Mouse (Mus musculus): ENCODE results near the gene Tmem63b. TPM values are rescaled to one million over a fixed set of nuclear protein-coding genes. Genes with fewer than 3 reads are reported as not detected.

The Tmem63b gene
- total and polyA plus RNA-seq, 3 experiments = 12.3 to 37.9 TPM; not detected in 1

GRCm38 (mm10) chr17:45733038-45733734 lies 46.5 kb upstream of the Tmem63b start:
- Histone ChIP-seq H3K9me3 (replicated peaks; ENCODE audit: insufficient read depth, low read length) (no peaks in the 10 kb centered on the region), H3K27ac (ENCODE audit: control insufficient read depth, low read depth, low read length) (no peak overlapping the region; the same call in 1 of the 2 replicates), H3K4me3 (ENCODE audit: control insufficient read depth in 1 of 2, insufficient read depth in 1 of 2, low read depth in 2 of 2, low read length in 2 of 2) (peak overlapping the region; percentile 60 to 82), H3K36me3 (ENCODE audit: control insufficient read depth in 1 of 2, insufficient read depth in 2 of 2, low read length in 2 of 2) (0 out of 4 replicates have a peak, but pooled peaks cover 0 to 2% of the 10 kb centered on the region in 2 experiments), H3K4me1 (ENCODE audit: control insufficient read depth in 1 of 2, insufficient read depth in 2 of 2, low read length in 2 of 2) (peaks cover 2 to 22% of the 10 kb centered on the region in 2 experiments), H3K79me2 (ENCODE audit: control insufficient read depth, insufficient read depth, low read length, poor library complexity) (peaks cover 2% of the 10 kb centered on the region; the same call in 1 of the 2 replicates), H3K27me3 (ENCODE audit: control insufficient read depth in 1 of 2, insufficient read depth in 2 of 2, low read length in 2 of 2) (no peaks in the 10 kb centered on the region), H3K9ac (ENCODE audit: control insufficient read depth, low read depth, low read length, poor library complexity, severe bottlenecking) (peak overlapping the region; percentile 77)
- peak; percentile 41 for DNase-seq (ENCODE audit: low read depth, low spot score)
- TF ChIP-seq EP300 (IDR thresholded peaks at IDR 0.05; ENCODE audit: low read depth in 1 of 2, low read length in 2 of 2) (no peak), USF1 (IDR thresholded peaks at IDR 0.05; ENCODE audit: low read depth, low read length) (peak; percentile 63), TAL1 (IDR thresholded peaks at IDR 0.05; ENCODE audit: low read length) (no peak), POLR2AphosphoS2 (IDR thresholded peaks at IDR 0.05; ENCODE audit: low read length) (no peak)

DNA sequence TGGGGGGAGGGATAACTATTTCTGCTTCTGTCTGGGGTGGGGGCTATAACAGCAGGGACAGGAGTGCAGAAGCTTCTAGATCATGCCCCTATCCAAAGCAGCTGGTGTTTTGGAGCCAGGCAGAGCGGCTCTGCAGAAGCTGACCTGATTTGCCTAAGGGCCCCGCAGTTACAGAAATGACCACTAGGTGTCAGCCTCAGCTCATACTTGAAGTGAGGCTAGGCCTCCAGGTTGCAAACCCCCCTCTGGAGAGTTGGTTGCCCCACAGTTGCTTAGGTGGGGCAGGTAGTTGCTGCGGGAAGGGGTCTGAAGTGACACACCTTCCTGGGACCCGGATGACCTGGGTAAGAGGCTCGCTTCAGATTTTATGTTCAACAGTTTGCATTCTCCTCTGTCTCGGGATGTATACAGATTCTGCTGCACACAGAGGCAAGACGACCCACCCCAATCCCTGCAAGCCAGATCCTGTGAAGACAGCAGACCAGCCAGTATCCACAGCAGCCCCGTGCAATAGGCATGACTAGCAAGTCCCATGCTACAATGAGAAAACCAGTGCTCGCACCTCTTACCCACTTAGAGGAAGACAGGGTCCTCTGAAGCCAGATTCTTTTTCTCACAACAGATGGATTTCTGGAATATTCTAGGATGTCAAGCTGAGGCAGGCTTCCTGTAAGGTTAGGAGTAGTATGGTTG lies 44.6 kb upstream of the Tmem63b start:
- H3K4me3 ChIP-seq (ENCODE audit: control insufficient read depth in 1 of 2, insufficient read depth in 1 of 2, low read depth in 2 of 2, low read length in 2 of 2) = no peak overlapping the region
- no peaks in the 10 kb centered on the region for H3K36me3 ChIP-seq (ENCODE audit: control insufficient read depth in 1 of 2, insufficient read depth in 2 of 2, low read length in 2 of 2)
- H3K4me1 ChIP-seq (ENCODE audit: control insufficient read depth in 1 of 2, insufficient read depth in 2 of 2, low read length in 2 of 2) = peaks cover 9 to 25% of the 10 kb centered on the region in 2 experiments
- no peaks in the 10 kb centered on the region; the same call in 1 of the 2 replicates for H3K79me2 ChIP-seq (ENCODE audit: control insufficient read depth, insufficient read depth, low read length, poor library complexity)
- DNase-seq (ENCODE audit: low read depth, low spot score) = peak; percentile 91
- H3K9ac ChIP-seq (ENCODE audit: control insufficient read depth, low read depth, low read length, poor library complexity, severe bottlenecking) = no peak overlapping the region
- H3K27me3 ChIP-seq (ENCODE audit: control insufficient read depth in 1 of 2, insufficient read depth in 2 of 2, low read length in 2 of 2) = no peaks in the 10 kb centered on the region
- no peaks in the 10 kb centered on the region for H3K9me3 ChIP-seq (replicated peaks; ENCODE audit: insufficient read depth, low read length)
- no peak overlapping the region for H3K27ac ChIP-seq (ENCODE audit: control insufficient read depth, low read depth, low read length)
- TF ChIP-seq KAT2A (conservative IDR thresholded peaks at IDR 0.05; ENCODE audit: low read depth, low read length) = no peak
- 0 out of 4 replicates have a peak, but pooled peaks of 1 of the 2 experiments have one; percentile 12 for TF ChIP-seq EP300 (IDR thresholded peaks at IDR 0.05; ENCODE audit: low read depth in 1 of 2, low read length in 2 of 2)
- no peak for TF ChIP-seq POLR2A (IDR thresholded peaks at IDR 0.05; ENCODE audit: control insufficient read depth in 1 of 2, insufficient read depth in 1 of 2, low read depth in 1 of 2, low read length in 2 of 2, poor library complexity in 1 of 2)
- no peak for TF ChIP-seq TAL1 (IDR thresholded peaks at IDR 0.05; ENCODE audit: low read length)
- TF ChIP-seq ELF1 (IDR thresholded peaks at IDR 0.05; ENCODE audit: low read depth, low read length) = no peak
- no peak for TF ChIP-seq MEF2A (IDR thresholded peaks at IDR 0.05; ENCODE audit: extremely low read depth, insufficient replicate concordance, low read depth, low read length, poor library complexity, severe bottlenecking)
- peak; percentile 99 for TF ChIP-seq RAD21 (IDR thresholded peaks at IDR 0.05; ENCODE audit: low read depth, low read length)
- TF ChIP-seq SMC3 (IDR thresholded peaks at IDR 0.05; ENCODE audit: low read depth, low read length) = peak; percentile 89
- TF ChIP-seq NELFE (IDR thresholded peaks at IDR 0.05; ENCODE audit: low read depth, low read length) = no peak
- TF ChIP-seq ZKSCAN1 (IDR thresholded peaks at IDR 0.05; ENCODE audit: low read depth, low read length) = no peak
- peak; percentile 77 for TF ChIP-seq MAZ (IDR thresholded peaks at IDR 0.05; ENCODE audit: low read depth, low read length)
- no peak for TF ChIP-seq BHLHE40 (IDR thresholded peaks at IDR 0.05; ENCODE audit: borderline replicate concordance, low read depth, low read length)
- 0 out of 2 replicates have a peak, but pooled peaks have one; percentile 29 for TF ChIP-seq MXI1 (IDR thresholded peaks at IDR 0.05; ENCODE audit: low read depth, low read length)
- peak; percentile 94 for TF ChIP-seq ZC3H11A (IDR thresholded peaks at IDR 0.05; ENCODE audit: low read depth, low read length)
- no peak for TF ChIP-seq ZNF384 (IDR thresholded peaks at IDR 0.05; ENCODE audit: low read depth, low read length)
- 0 out of 2 replicates have a peak, but pooled peaks have one; percentile 23 for TF ChIP-seq MYC (IDR thresholded peaks at IDR 0.05; ENCODE audit: low read depth, low read length)
- TF ChIP-seq MAFK (IDR thresholded peaks at IDR 0.05; ENCODE audit: borderline replicate concordance, low read depth, low read length) = no peak
- no peak for TF ChIP-seq ETS1 (IDR thresholded peaks at IDR 0.05; ENCODE audit: low read depth, low read length)
- TF ChIP-seq HCFC1 (IDR thresholded peaks at IDR 0.05; ENCODE audit: low read depth, low read length) = 0 out of 2 replicates have a peak, but pooled peaks have one; percentile 32
- TF ChIP-seq RCOR1 (IDR thresholded peaks at IDR 0.05; ENCODE audit: low read depth, low read length) = peak; percentile 29; the same call in 1 of the 2 replicates
- TF ChIP-seq JUND (IDR thresholded peaks at IDR 0.05; ENCODE audit: low read depth, low read length) = 0 out of 2 replicates have a peak, but pooled peaks have one; percentile 19
- TF ChIP-seq UBTF (IDR thresholded peaks at IDR 0.05; ENCODE audit: borderline replicate concordance, insufficient read depth, low read depth, low read length) = no peak
- TF ChIP-seq ZMIZ1 (IDR thresholded peaks at IDR 0.05; ENCODE audit: low read depth, low read length) = no peak
- no peak for TF ChIP-seq E2F4 (IDR thresholded peaks at IDR 0.05; ENCODE audit: borderline replicate concordance, low read depth, low read length)
- TF ChIP-seq USF1 (IDR thresholded peaks at IDR 0.05; ENCODE audit: low read depth, low read length) = 0 out of 2 replicates have a peak, but pooled peaks have one; percentile 9
- TF ChIP-seq SIN3A (IDR thresholded peaks at IDR 0.05; ENCODE audit: low read length) = peak; percentile 78
- TF ChIP-seq CTCF (IDR thresholded peaks at IDR 0.05 in 2 of 3, conservative IDR thresholded peaks at IDR 0.05 in 1 of 3; ENCODE audit: control insufficient read depth in 1 of 3, insufficient read depth in 1 of 3, low read depth in 2 of 3, low read length in 3 of 3, poor library complexity in 1 of 3, severe bottlenecking in 1 of 3) = peak; percentile 90 to 98 (median 95)
